Mouse (Mus musculus): ENCODE measurements around the gene Vegfd. TPM values are rescaled to one million over a fixed set of nuclear protein-coding genes. Genes with fewer than 3 reads are reported as not detected.
A peak's percentile ranks its signal among the peaks of the same experiment; 100 is the strongest.

Vegfd gene
- polyA plus RNA-seq, 1 experiment from 2014 or later, result 1.1 TPM

DNA sequence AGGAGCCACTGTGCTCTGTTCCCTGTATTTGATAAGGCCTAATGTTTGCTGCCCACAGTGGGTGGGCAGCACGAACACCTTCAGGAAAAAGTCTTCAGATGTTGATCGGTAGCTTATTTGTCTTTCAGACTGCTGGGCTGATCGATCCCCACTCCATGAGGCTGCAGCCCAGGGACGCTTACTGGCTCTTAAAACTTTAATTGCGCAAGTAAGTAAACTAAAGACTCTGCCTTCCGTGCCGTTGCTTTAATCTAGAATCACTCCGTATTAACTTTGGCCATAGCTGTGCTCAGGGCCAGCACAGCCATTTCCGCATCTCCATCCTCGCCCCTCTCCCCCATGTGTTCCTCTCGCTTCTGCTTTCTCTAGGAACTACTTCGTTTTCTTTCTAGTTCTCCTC is 72.4 kb downstream of the Vegfd start:
- Histone ChIP-seq H3K27me3 (ENCODE audit: control insufficient read depth, insufficient read depth, low read depth, low read length) (no peaks in the 10 kb centered on the region), H3K4me3 (ENCODE audit: low read depth, low read length) (no peak overlapping the region), H3K9ac (ENCODE audit: low read depth, low read length) (no peak overlapping the region), H3K27ac (ENCODE audit: low read length) (no peak overlapping the region), H3K4me2 (ENCODE audit: low read depth, low read length) (no peak overlapping the region), H3K9me3 (replicated peaks; ENCODE audit: control insufficient read depth, low read length) (0 out of 2 replicates have a peak, but pooled peaks cover 2% of the 10 kb centered on the region), H3K36me3 (ENCODE audit: control insufficient read depth, insufficient read depth) (no peaks in the 10 kb centered on the region), H3K4me1 (ENCODE audit: control insufficient read depth, low read depth, low read length) (peaks cover 8% of the 10 kb centered on the region)
- WGBS (ENCODE audit: insufficient replicate concordance), result 80% methylated on average over 12 of the region's 12 CpGs
- ATAC-seq (ENCODE audit: low read depth), result no peak

GRCm38 (mm10) chrX:164446106-164446551 is 73.0 kb downstream of the Vegfd start:
- Histone ChIP-seq H3K4me1 (ENCODE audit: control insufficient read depth, low read depth, low read length) (peaks cover 8% of the 10 kb centered on the region), H3K9ac (ENCODE audit: low read depth, low read length) (no peak overlapping the region), H3K27me3 (ENCODE audit: control insufficient read depth, insufficient read depth, low read depth, low read length) (no peaks in the 10 kb centered on the region), H3K36me3 (ENCODE audit: control insufficient read depth, insufficient read depth) (no peaks in the 10 kb centered on the region), H3K9me3 (replicated peaks; ENCODE audit: control insufficient read depth, low read length) (0 out of 2 replicates have a peak, but pooled peaks cover 2% of the 10 kb centered on the region), H3K27ac (ENCODE audit: low read length) (no peak overlapping the region), H3K4me2 (ENCODE audit: low read depth, low read length) (no peak overlapping the region), H3K4me3 (ENCODE audit: low read depth, low read length) (no peak overlapping the region)
- ATAC-seq (ENCODE audit: low read depth), result no peak
- 69% methylated on average over 10 of the region's 10 CpGs for WGBS (ENCODE audit: insufficient replicate concordance)

DNA sequence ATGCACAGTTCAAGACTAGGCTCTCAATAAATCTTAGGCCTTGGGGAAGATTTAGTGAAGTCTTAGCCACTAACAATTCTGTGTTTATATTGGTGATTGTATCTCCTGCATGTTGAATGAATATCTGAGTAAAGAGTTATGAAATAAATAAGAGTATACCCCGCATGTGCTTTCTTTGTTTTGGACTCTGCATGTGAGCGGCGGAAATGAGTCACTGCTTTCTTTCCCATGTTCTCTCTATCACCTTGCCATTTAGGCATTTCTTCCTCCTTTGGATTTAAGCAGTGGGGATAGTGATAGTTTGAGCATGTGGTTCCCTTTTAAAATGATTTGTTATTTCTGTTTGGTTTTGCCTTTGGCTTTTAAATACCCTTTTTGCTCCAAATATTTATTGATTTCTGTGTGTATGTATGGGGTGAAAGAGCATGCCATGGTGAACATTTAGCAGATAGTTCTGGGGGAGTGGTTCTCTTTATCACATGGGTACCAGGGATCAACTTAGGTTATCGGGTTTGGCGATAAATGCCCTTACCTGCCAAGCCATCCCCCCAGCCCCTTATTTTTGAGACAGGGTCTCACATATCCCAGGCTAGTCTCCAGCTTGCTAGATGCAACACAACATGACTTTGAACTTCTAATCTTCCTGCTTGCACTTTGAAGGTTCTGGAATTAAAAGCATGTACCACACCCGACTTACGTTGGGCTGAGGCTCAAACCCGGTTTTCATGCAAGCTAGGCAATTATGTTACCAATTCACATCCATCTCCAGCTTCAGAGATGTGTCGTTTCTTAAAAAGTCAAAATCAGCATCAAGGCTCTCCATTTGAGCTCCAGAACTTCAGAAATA is 73.9 kb downstream of the Vegfd start:
- Histone ChIP-seq H3K36me3 (ENCODE audit: control insufficient read depth, insufficient read depth) (no peaks in the 10 kb centered on the region), H3K9ac (ENCODE audit: low read depth, low read length) (no peak overlapping the region), H3K27me3 (ENCODE audit: control insufficient read depth, insufficient read depth, low read depth, low read length) (no peaks in the 10 kb centered on the region), H3K4me3 (ENCODE audit: low read depth, low read length) (no peak overlapping the region), H3K4me2 (ENCODE audit: low read depth, low read length) (peak overlapping the region; percentile 36), H3K9me3 (replicated peaks; ENCODE audit: control insufficient read depth, low read length) (0 out of 2 replicates have a peak, but pooled peaks cover 2% of the 10 kb centered on the region), H3K4me1 (ENCODE audit: control insufficient read depth, low read depth, low read length) (peaks cover 8% of the 10 kb centered on the region), H3K27ac (ENCODE audit: low read length) (peak overlapping the region; percentile 82)
- 47% methylated on average over 9 of the region's 9 CpGs for WGBS (ENCODE audit: insufficient replicate concordance)
- peak; percentile 63 for ATAC-seq (ENCODE audit: low read depth)

DNA sequence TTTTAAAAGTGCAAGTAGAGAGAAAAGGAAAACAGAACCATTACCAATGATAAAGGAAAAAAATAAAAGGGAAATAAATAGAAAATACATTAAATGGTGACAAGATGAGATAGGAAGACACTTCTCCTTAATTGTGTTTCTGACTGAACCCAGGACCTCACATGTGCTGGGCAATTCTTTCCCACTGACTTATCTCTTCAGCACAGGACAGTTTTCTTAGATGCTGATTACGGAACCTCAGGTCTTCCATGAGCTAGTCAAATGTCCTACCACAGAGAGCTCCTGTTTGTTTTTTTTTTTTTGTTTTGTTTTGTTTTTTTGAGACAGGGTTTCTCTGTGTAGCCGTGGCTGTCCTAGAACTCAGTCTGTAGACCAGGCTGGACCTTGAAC is 74.5 kb downstream of the Vegfd start:
- Histone ChIP-seq H3K27ac (ENCODE audit: low read length) (peak overlapping the region; percentile 82), H3K4me2 (ENCODE audit: low read depth, low read length) (peak overlapping the region; percentile 36), H3K9ac (ENCODE audit: low read depth, low read length) (no peak overlapping the region), H3K9me3 (replicated peaks; ENCODE audit: control insufficient read depth, low read length) (0 out of 2 replicates have a peak, but pooled peaks cover 2% of the 10 kb centered on the region), H3K4me1 (ENCODE audit: control insufficient read depth, low read depth, low read length) (peaks cover 8% of the 10 kb centered on the region), H3K27me3 (ENCODE audit: control insufficient read depth, insufficient read depth, low read depth, low read length) (no peaks in the 10 kb centered on the region), H3K36me3 (ENCODE audit: control insufficient read depth, insufficient read depth) (no peaks in the 10 kb centered on the region), H3K4me3 (ENCODE audit: low read depth, low read length) (no peak overlapping the region)
- ATAC-seq (ENCODE audit: low read depth), result peak; percentile 90
- WGBS (ENCODE audit: insufficient replicate concordance), result 46% methylated on average over 2 of the region's 2 CpGs

GRCm38 (mm10) chrX:164449201-164449600 is 76.0 kb downstream of the Vegfd start:
- no peaks in the 10 kb centered on the region for H3K36me3 ChIP-seq (ENCODE audit: control insufficient read depth, insufficient read depth)
- 0 out of 2 replicates have a peak, but pooled peaks cover 2% of the 10 kb centered on the region for H3K9me3 ChIP-seq (replicated peaks; ENCODE audit: control insufficient read depth, low read length)
- H3K9ac ChIP-seq (ENCODE audit: low read depth, low read length), result no peak overlapping the region
- ATAC-seq (ENCODE audit: low read depth), result no peak; the same call in 1 of the 2 replicates
- 19% methylated on average over 3 of the region's 3 CpGs for WGBS (ENCODE audit: insufficient replicate concordance)
- H3K27ac ChIP-seq (ENCODE audit: low read length), result no peak overlapping the region
- no peaks in the 10 kb centered on the region for H3K27me3 ChIP-seq (ENCODE audit: control insufficient read depth, insufficient read depth, low read depth, low read length)
- no peak overlapping the region for H3K4me3 ChIP-seq (ENCODE audit: low read depth, low read length)
- H3K4me2 ChIP-seq (ENCODE audit: low read depth, low read length), result no peak overlapping the region
- peaks cover 8% of the 10 kb centered on the region for H3K4me1 ChIP-seq (ENCODE audit: control insufficient read depth, low read depth, low read length)

Other genes starting within 250 kb of the Vegfd start
- gene Ace2, start 234.0 kb upstream of the Vegfd start, polyA plus RNA-seq (2015; fragmentation: Nextera tagmentation; extraction: Ambion mirVana), result 0.14 and 0.84 TPM in 2 replicates
- 0.70 and 0.77 TPM in 2 replicates for gene Bmx, start 115.2 kb upstream of the Vegfd start, polyA plus RNA-seq (2015; fragmentation: Nextera tagmentation; extraction: Ambion mirVana)
- gene Pir, start 104.0 kb upstream of the Vegfd start, polyA plus RNA-seq (2015; fragmentation: Nextera tagmentation; extraction: Ambion mirVana), result 20.3 and 20.4 TPM in 2 replicates
- 10.5 and 12.3 TPM in 2 replicates for gene Piga, start 46.4 kb downstream of the Vegfd start, polyA plus RNA-seq (2015; fragmentation: Nextera tagmentation; extraction: Ambion mirVana)
- gene Asb11, start 63.6 kb downstream of the Vegfd start, polyA plus RNA-seq (2015; fragmentation: Nextera tagmentation; extraction: Ambion mirVana), result 0.08 and 0.11 TPM in 2 replicates
- 0.11 TPM in 1 of 2 replicates, not detected in the other for gene Asb9, start 132.9 kb downstream of the Vegfd start, polyA plus RNA-seq (2015; fragmentation: Nextera tagmentation; extraction: Ambion mirVana)

All from liver, embryonic 16.5 days (tissue).